Mouse (Mus musculus) olfactory bulb, adult 2 months (tissue): ENCODE data around the gene Ksr2.

ENCODE experiments used
- CTCF ChIP-seq: fragments of 200-500 bp; IDR thresholded peaks from 2 replicates; pipeline ENCODE4 v1.5.1; 2012; ENCODE audit warnings: low read depth, mild to moderate bottlenecking, low read length, moderate library complexity; ENCODE audit not compliant: insufficient read depth
- POLR2A ChIP-seq: fragments of 200-500 bp; IDR thresholded peaks from 2 replicates; pipeline ENCODE4 v1.6.1; 2012; ENCODE audit warnings: mild to moderate bottlenecking, low read depth, low read length, moderate library complexity; ENCODE audit not compliant: insufficient read depth

DNA sequence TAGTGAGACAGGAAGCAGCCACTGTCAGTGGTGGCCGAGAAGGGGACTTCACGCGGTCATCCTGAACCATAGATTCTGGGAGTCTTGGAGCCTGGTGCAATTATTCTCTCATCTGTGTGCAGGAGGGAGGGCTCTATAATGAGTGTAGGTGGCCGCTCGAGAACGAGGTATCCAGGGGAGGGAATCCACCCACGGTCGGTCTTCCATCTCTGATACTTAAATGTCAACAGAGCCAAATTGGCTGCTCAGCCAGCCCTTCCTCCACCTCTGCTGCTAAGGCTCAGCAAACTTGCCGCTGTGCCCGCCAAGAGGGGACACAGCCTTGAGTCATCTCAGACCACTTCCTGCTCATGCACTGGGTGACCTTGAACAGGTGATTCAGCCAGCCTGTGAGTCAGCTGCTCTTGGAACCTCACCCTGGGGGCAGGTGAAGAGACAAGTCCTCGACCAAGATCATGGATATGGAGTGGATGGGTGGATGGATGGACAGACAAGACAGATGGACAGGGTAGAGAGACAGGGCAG lies 330.9 kb downstream of the Ksr2 start:
- TF ChIP-seq CTCF, result no peak
- TF ChIP-seq POLR2A, result no peak
